Mouse (Mus musculus): Measurements from ENCODE around the gene Synj2bp.
A peak's percentile ranks its signal among the peaks of the same experiment; 100 is the strongest.
"Not testable (repeated sequence)": the region's sequence is repeated elsewhere in the genome, so short reads cannot be mapped to it uniquely, and the experiment has no call there.

Gene Synj2bp

DNA sequence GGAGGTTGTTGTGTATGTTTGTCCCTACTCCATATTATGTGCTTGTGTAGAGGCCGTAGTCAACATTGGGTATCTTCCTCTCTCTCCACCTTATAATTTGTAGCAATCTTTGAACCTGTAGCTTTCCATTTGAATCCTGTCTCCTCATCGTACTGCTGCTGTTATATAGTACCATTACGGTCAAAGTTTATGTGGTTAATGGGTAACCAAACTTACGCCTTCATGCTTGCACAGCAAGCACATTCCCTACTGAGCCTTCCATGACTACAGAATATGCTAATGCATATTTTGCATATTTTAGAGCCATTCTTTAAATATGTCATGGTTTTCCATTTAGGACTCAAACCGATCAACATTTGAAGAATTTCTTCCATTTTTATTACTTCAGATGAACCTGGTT is 42.2 kb downstream of the Synj2bp start:
- Histone ChIP-seq H3K36me3 (ENCODE audit: insufficient read depth, low read length) (peaks cover 4% of the 10 kb centered on the region; the same call in 1 of the 2 replicates), H3K27me3 (ENCODE audit: insufficient read depth, low read length) (no peaks in the 10 kb centered on the region), H3K4me1 (replicated peaks; ENCODE audit: low read depth, low read length) (no peaks in the 10 kb centered on the region), H3K9me3 (ENCODE audit: low read length) (peaks cover 61% of the 10 kb centered on the region), H3K4me3 (replicated peaks; ENCODE audit: low read length) (no peak overlapping the region)
- TF ChIP-seq NANOG (IDR thresholded peaks at IDR 0.05; ENCODE audit: borderline replicate concordance, low read length) (no peak), POU5F1 (IDR thresholded peaks at IDR 0.05; ENCODE audit: borderline replicate concordance, low read length) (no peak), CTCF (conservative IDR thresholded peaks at IDR 0.05; ENCODE audit: low read length) (no peak)

DNA sequence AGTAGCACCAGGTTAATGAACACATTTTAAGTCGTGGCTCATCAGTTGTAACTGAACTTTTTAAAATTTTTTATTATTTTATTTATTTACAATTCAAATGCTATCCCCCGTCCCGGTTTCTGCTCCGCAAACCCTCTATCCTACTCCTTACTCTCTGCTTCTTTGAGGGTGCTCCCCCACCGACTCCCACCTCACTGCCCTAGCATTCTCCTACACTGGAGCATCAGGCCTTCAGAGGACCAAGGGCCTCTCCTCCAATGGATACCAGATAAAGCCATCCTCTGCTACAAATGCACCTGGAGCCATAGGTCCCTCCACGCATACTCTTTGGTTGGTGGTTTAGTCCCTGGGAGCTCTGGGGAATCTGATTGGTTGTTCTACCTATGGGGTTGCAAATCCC is 47.4 kb downstream of the Synj2bp start:
- Histone ChIP-seq H3K4me1 (replicated peaks; ENCODE audit: low read depth, low read length) (peaks cover 5% of the 10 kb centered on the region), H3K4me3 (replicated peaks; ENCODE audit: low read length) (peak overlapping the region; percentile 88), H3K9me3 (ENCODE audit: low read length) (peaks cover 26% of the 10 kb centered on the region), H3K27me3 (ENCODE audit: insufficient read depth, low read length) (no peaks in the 10 kb centered on the region), H3K36me3 (ENCODE audit: insufficient read depth, low read length) (no peaks in the 10 kb centered on the region)
- TF ChIP-seq CTCF (conservative IDR thresholded peaks at IDR 0.05; ENCODE audit: low read length) (no peak), POU5F1 (IDR thresholded peaks at IDR 0.05; ENCODE audit: borderline replicate concordance, low read length) (no peak), NANOG (IDR thresholded peaks at IDR 0.05; ENCODE audit: borderline replicate concordance, low read length) (no peak)

DNA sequence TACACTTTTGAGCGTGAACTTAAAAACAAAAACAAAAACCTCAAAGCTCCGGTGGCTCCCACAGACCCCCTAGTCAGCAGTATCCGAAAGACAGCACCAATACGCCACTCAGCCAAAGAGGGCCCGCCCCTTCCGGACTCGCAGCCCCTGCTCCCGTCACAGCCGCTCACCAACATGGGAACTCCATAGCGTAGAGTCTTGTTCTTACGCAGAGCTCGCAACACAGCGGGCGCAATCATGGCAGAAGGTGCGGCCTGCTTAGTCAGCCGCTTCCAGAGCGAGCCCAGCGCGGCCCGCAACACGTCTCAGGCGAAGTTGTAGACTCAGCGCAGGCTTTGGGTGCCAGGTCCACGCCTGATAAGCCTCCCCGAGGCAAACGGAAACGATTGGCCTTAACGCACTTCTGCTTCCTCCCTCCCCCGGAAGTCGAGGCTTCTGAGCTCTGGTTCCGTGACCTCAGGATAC is 48.0 kb downstream of the Synj2bp start, which contains the start of gene Cox16:
Gene Cox16, minus strand, starts transcription at position 401 of the 465 bp plus-strand sequence.
- Histone ChIP-seq H3K4me3 (replicated peaks; ENCODE audit: low read length) (peak within 1 kb of the TSS; percentile 88), H3K4me1 (replicated peaks; ENCODE audit: low read depth, low read length) (peaks cover 5% of the 10 kb centered on the region), H3K27me3 (ENCODE audit: insufficient read depth, low read length) (no peaks in the 10 kb centered on the region), H3K9me3 (ENCODE audit: low read length) (peaks cover 22% of the 10 kb centered on the region), H3K36me3 (ENCODE audit: insufficient read depth, low read length) (no peaks in the 10 kb centered on the region)
- no peak for TF ChIP-seq CTCF (conservative IDR thresholded peaks at IDR 0.05; ENCODE audit: low read length)
- TF ChIP-seq NANOG (IDR thresholded peaks at IDR 0.05; ENCODE audit: borderline replicate concordance, low read length) = no peak
- no peak for TF ChIP-seq POU5F1 (IDR thresholded peaks at IDR 0.05; ENCODE audit: borderline replicate concordance, low read length)

DNA sequence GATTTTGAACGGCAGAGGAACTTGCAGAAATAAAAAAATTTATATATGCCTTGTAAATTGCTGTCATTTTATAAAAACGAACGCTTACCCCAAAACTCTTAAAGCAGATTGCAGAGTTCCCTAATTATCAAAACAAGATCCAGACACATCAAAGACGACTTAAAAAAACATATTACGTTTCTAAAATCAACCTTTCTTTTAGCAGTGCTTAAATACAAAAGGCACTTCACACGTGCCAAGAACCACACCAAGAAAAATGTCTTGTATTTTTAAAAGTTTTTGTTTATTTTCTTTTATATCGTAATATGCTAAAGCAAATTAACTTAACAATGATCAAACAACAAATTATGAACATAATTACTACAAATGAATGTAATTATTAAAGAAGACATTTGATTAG is 48.5 kb downstream of the Synj2bp start:
- peaks cover 17% of the 10 kb centered on the region for H3K9me3 ChIP-seq (ENCODE audit: low read length)
- no peaks in the 10 kb centered on the region for H3K36me3 ChIP-seq (ENCODE audit: insufficient read depth, low read length)
- TF ChIP-seq CTCF (conservative IDR thresholded peaks at IDR 0.05; ENCODE audit: low read length) (no peak), NANOG (IDR thresholded peaks at IDR 0.05; ENCODE audit: borderline replicate concordance, low read length) (no peak), POU5F1 (IDR thresholded peaks at IDR 0.05; ENCODE audit: borderline replicate concordance, low read length) (no peak)
- no peaks in the 10 kb centered on the region for H3K27me3 ChIP-seq (ENCODE audit: insufficient read depth, low read length)
- peak overlapping the region; percentile 88 for H3K4me3 ChIP-seq (replicated peaks; ENCODE audit: low read length)
- peaks cover 5% of the 10 kb centered on the region for H3K4me1 ChIP-seq (replicated peaks; ENCODE audit: low read depth, low read length)

DNA sequence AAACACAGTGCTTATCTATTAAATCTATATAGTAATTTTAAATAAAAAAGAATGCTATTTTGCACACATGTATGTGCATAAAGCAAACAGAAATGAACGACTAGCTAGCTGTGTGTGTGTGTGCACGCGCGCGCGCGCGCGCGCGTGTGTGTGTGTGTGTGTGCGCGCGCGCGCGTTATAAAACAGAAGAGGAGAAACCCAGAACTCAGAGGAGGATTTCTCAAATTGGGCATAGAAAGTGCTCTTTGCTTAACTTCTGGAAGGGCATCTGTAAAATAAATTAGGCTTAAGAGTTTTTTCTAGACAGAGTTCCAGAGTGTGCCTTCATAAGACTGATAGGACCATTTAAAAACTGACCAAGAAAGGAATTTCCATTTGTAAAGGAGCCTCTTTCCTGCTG is 49.1 kb downstream of the Synj2bp start:
- Histone ChIP-seq H3K36me3 (ENCODE audit: insufficient read depth, low read length) (no peaks in the 10 kb centered on the region), H3K27me3 (ENCODE audit: insufficient read depth, low read length) (no peaks in the 10 kb centered on the region), H3K4me1 (replicated peaks; ENCODE audit: low read depth, low read length) (peaks cover 5% of the 10 kb centered on the region), H3K4me3 (replicated peaks; ENCODE audit: low read length) (peak overlapping the region; percentile 88), H3K9me3 (ENCODE audit: low read length) (peaks cover 11% of the 10 kb centered on the region)
- TF ChIP-seq NANOG (IDR thresholded peaks at IDR 0.05; ENCODE audit: borderline replicate concordance, low read length) (no peak), POU5F1 (IDR thresholded peaks at IDR 0.05; ENCODE audit: borderline replicate concordance, low read length) (no peak), CTCF (conservative IDR thresholded peaks at IDR 0.05; ENCODE audit: low read length) (no peak)

DNA sequence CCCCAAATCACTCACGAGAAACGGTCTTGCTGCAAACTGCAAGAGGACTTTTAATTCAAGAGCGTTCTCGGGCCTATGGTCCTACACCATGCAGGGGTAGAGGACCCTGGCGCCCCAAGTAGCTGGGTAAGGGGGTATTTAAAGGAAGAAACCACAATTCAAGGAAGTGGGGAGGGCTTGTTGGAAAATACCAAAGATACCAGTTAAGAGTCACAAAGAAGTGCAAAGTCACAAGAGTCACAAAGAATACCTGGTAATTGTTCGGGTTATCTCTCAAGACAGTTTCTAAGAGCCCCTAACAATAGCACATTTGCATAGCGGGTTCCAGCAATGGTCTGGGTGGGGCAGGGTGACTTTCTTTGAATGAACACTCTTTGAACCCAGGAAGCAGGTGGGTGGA is 73.7 kb downstream of the Synj2bp start:
- not testable (repeated sequence) for H3K27me3 ChIP-seq (ENCODE audit: insufficient read depth, low read length); H3K4me3 ChIP-seq (replicated peaks; ENCODE audit: low read length); H3K4me1 ChIP-seq (replicated peaks; ENCODE audit: low read depth, low read length)
- Histone ChIP-seq H3K9me3 (ENCODE audit: low read length) (peaks cover 79% of the 10 kb centered on the region), H3K36me3 (ENCODE audit: insufficient read depth, low read length) (peaks cover 16% of the 10 kb centered on the region)
